Mouse (Mus musculus): ENCODE measurements at regions not wholly inside any gene's neighbourhood (a gene's known extent, or its start where the extent isn't known, plus 50 kb on each side); places are given as distances from the start of the nearest gene placed in this dataset.

- no peak for DNase-seq (ENCODE audit: low spot score in 2 of 2)
Measured at GRCm38 (mm10) chr10:45763160-45763955, 185.7 kb downstream of the Hace1 start.

- DNase-seq (ENCODE audit: low spot score in 2 of 2): no peak
Measured at GRCm38 (mm10) chr10:45779720-45780119, 202.1 kb downstream of the Hace1 start.

GRCm38 (mm10) chr10:45783026-45783425 is 205.4 kb downstream of the Hace1 start:
- no peak for DNase-seq (ENCODE audit: low spot score in 2 of 2)

- DNase-seq (ENCODE audit: low spot score in 2 of 2): no peak
Measured at GRCm38 (mm10) chr10:45783461-45784149, 206.0 kb downstream of the Hace1 start.

GRCm38 (mm10) chr10:45784150-45784479 is 206.5 kb downstream of the Hace1 start:
- DNase-seq (ENCODE audit: low spot score in 2 of 2): no peak

GRCm38 (mm10) chr10:45784575-45784974 is 206.9 kb downstream of the Hace1 start:
- DNase-seq (ENCODE audit: low spot score in 2 of 2): peak in 1 of 2 experiments; percentile 30

GRCm38 (mm10) chr10:45788356-45788755 is 210.7 kb downstream of the Hace1 start:
- no peak for DNase-seq (ENCODE audit: low spot score in 2 of 2)

- DNase-seq (ENCODE audit: low spot score in 2 of 2): no peak
Measured at GRCm38 (mm10) chr10:45795582-45795981, 218.0 kb downstream of the Hace1 start.

- peak in 1 of 2 experiments; percentile 10 for DNase-seq (ENCODE audit: low spot score in 2 of 2)
Measured at GRCm38 (mm10) chr10:45800070-45800851, 222.6 kb downstream of the Hace1 start.

GRCm38 (mm10) chr10:45801463-45801862 is 223.8 kb downstream of the Hace1 start:
- DNase-seq (ENCODE audit: low spot score in 2 of 2): no peak

- no peak for DNase-seq (ENCODE audit: low spot score in 2 of 2)
Measured at GRCm38 (mm10) chr10:45806984-45807827, 229.6 kb downstream of the Hace1 start.

- DNase-seq (ENCODE audit: low spot score in 2 of 2): no peak
Measured at GRCm38 (mm10) chr10:45811882-45812281, 234.3 kb downstream of the Hace1 start.

- no peak for DNase-seq (ENCODE audit: low spot score in 2 of 2)
Measured at GRCm38 (mm10) chr10:45813804-45814203, 236.2 kb downstream of the Hace1 start.

- DNase-seq (ENCODE audit: low spot score in 2 of 2): no peak
Measured at GRCm38 (mm10) chr10:45816679-45817078, 239.1 kb downstream of the Hace1 start.

- no peak for DNase-seq (ENCODE audit: low spot score in 2 of 2)
Measured at GRCm38 (mm10) chr10:45820986-45821655, 243.5 kb downstream of the Hace1 start.

- no peak for DNase-seq (ENCODE audit: low spot score in 2 of 2)
Measured at GRCm38 (mm10) chr10:45822251-45822650, 244.6 kb downstream of the Hace1 start.

- no peak for DNase-seq (ENCODE audit: low spot score in 2 of 2)
Measured at GRCm38 (mm10) chr10:45823612-45824011, 246.0 kb downstream of the Hace1 start.

GRCm38 (mm10) chr10:45848654-45849053 is 271.0 kb downstream of the Hace1 start:
- DNase-seq (ENCODE audit: low spot score in 2 of 2): no peak

GRCm38 (mm10) chr10:45849841-45850240 is 272.2 kb downstream of the Hace1 start:
- no peak for DNase-seq (ENCODE audit: low spot score in 2 of 2)

- DNase-seq (ENCODE audit: low spot score in 2 of 2): no peak
Measured at GRCm38 (mm10) chr10:45850625-45851024, 273.0 kb downstream of the Hace1 start.

- DNase-seq (ENCODE audit: low spot score in 2 of 2): no peak
Measured at GRCm38 (mm10) chr10:45852688-45853087, 275.1 kb downstream of the Hace1 start.
